Mouse (Mus musculus): ENCODE results near the gene Prap1. TPM values are rescaled to one million over a fixed set of nuclear protein-coding genes. Genes with fewer than 3 reads are reported as not detected.

Gene Prap1
- total RNA-seq, 2 experiments from 2014 or later = not detected

- peak in 1 of 2 experiments; percentile 34 for DNase-seq (ENCODE audit: low spot score in 2 of 2)
- Histone ChIP-seq H3K4me3 (no peak overlapping the region), H3K27ac (no peak overlapping the region)
- TF ChIP-seq CTCF (conservative IDR thresholded peaks at IDR 0.05) = peak; percentile 74
Observed at GRCm38 (mm10) chr7:140062307-140062706, 30.9 kb upstream of the Prap1 start.

GRCm38 (mm10) chr7:140063092-140063491 lies 30.1 kb upstream of the Prap1 start:
- DNase-seq (ENCODE audit: low spot score in 2 of 2) = peak; percentile 66 to 82
- TF ChIP-seq CTCF (conservative IDR thresholded peaks at IDR 0.05) = peak; percentile 82
- no peak overlapping the region for H3K4me3 ChIP-seq
- H3K27ac ChIP-seq = no peak overlapping the region

DNA sequence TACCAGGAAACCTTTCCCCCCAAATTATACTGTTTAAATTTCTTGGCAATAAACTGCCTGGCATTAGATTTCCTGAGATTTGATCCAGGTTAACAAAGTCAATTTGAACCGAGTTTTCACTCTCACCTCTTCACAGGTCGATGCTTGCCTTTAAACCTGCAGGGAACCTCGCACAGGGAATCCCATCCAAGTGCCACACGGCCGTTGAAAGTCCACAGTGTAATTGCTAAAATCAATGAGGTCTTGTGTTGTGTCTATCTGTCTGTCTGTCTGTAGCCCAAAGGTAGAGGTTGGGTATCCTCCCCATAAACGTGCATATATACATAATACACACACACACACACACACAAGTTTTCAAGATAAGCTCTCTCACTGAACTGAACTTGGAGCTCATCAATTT lies 25.8 kb upstream of the Prap1 start:
- Histone ChIP-seq H3K4me3 (no peak overlapping the region), H3K27ac (no peak overlapping the region)
- no peak for TF ChIP-seq CTCF (conservative IDR thresholded peaks at IDR 0.05)
- no peak for DNase-seq (ENCODE audit: low spot score in 2 of 2)

DNA sequence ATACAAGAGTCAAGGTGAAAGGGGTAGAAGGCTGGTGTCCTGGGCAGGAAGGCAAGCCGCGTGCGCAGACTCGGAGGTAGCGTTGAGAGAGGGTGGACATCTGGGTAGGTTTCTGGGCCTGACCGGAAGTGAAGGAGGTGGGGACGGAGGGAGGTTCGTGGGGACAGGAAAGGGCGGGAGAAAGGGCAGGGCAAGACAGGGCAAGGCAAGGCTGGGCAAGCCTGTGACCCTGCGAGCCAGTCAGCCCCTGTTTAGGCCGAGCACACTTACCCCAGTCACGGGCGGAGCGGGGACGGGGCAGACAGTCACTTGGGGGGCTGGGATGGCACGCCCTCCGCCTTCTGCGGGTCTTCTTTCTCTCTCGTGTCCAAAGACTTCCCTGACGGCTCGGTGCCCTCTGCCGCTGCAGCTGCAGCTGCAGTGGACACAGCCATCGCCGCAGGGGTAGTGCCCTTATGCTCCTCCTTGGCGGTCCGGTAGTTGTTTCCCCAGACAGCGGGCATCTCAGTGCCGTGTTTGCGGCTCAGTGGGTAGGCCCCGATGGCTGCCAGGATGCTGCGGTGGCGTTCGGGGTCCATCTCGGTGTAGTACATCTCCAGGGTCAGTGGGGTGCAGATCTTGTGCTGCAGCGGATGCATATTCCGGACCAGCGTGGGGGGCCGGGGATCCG lies 23.0 kb upstream of the Prap1 start:
- TF ChIP-seq CTCF (conservative IDR thresholded peaks at IDR 0.05) = no peak
- Histone ChIP-seq H3K27ac (no peak overlapping the region), H3K4me3 (no peak overlapping the region; the same call in 1 of the 2 replicates)
- no peak for DNase-seq (ENCODE audit: low spot score in 2 of 2)

DNA sequence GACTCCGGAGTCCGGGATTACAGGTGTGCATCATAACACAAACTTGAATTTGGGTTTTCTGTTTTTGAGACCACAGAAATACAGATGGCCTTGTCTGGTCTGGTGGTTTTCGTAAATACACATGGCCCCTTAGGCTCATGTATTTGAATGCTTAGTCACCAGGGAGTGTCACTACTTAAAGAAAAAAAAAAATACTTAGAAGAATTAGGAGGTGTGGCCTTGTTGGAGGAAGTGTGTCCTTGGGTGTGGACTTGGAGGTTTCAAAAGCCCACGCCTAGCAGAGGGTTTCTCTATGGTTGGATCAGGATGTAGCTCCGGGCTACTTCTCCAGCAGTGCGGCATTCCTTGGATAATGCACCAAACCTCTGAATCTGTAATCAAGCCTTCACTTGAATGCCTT lies 15.5 kb upstream of the Prap1 start:
- H3K27ac ChIP-seq = no peak overlapping the region
- no peak overlapping the region for H3K4me3 ChIP-seq
- TF ChIP-seq CTCF (conservative IDR thresholded peaks at IDR 0.05) = no peak
- no peak for DNase-seq (ENCODE audit: low spot score in 2 of 2)

DNA sequence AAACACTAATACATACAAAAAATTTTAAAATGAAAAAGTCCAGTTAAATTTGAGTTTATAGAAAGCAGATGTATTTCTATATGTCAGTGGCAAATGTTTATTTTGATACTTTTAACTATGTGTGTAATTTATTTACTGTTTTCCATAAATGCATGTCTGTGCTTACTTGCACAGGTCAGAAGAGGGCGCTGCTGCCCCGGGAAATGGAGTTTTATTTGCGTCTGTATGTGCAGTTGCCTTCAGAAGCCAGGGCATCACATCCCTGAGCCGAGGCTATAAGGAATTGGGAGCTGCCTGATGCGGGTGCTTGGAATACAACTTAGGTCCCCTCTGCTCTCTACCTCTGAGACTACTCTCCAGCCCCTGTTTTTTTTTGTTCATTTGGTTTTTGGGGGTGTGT lies 14.5 kb upstream of the Prap1 start:
- Histone ChIP-seq H3K4me3 (no peak overlapping the region; the same call in 1 of the 2 replicates), H3K27ac (peak overlapping the region; percentile 99)
- TF ChIP-seq CTCF (conservative IDR thresholded peaks at IDR 0.05) = peak; percentile 94
- DNase-seq (ENCODE audit: low spot score in 2 of 2) = peak; percentile 72 to 80

- peak; percentile 95 to 96 for DNase-seq (ENCODE audit: low spot score in 2 of 2)
- Histone ChIP-seq H3K4me3 (peak overlapping the region; percentile 54), H3K27ac (peak overlapping the region; percentile 99)
- TF ChIP-seq CTCF (conservative IDR thresholded peaks at IDR 0.05) = peak; percentile 24; the same call in 1 of the 2 replicates
Observed at GRCm38 (mm10) chr7:140080503-140081156, 12.6 kb upstream of the Prap1 start.

- Histone ChIP-seq H3K4me3 (peak overlapping the region; percentile 54), H3K27ac (peak overlapping the region; percentile 99)
- peak in 1 of 2 experiments; percentile 34 for DNase-seq (ENCODE audit: low spot score in 2 of 2)
- TF ChIP-seq CTCF (conservative IDR thresholded peaks at IDR 0.05) = no peak
Observed at GRCm38 (mm10) chr7:140081408-140082241, 11.6 kb upstream of the Prap1 start.

DNA sequence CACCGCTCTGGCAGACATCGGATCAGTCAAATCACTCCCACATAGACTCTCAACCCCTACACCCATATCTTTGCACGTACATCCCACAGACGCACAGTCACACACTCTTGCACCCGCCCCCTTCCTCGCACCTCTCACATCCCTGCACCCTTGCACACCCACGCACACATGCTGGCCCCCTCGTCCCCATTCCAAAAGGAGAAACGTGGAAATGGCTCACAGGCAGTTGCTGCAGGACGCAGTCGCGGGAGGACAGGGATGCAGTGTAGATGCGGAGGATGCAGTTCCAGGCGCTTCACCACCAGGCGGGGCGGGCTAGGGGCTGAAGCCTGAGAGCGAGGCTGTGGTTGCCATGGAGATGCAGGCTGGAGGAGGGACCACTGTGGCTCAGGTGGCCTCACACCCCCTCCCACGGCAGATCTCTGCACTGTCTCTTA lies 10.9 kb upstream of the Prap1 start, which contains the start of gene Caly:
Caly (minus strand) TSS at position 307 of the 437 bp plus-strand sequence.
- H3K4me3 ChIP-seq = peak within 1 kb of the TSS; percentile 54
- H3K27ac ChIP-seq = peak within 1 kb of the TSS; percentile 99
- DNase-seq (ENCODE audit: low spot score in 2 of 2) = peak; percentile 91 to 94
- TF ChIP-seq CTCF (conservative IDR thresholded peaks at IDR 0.05) = peak; percentile 75

DNA sequence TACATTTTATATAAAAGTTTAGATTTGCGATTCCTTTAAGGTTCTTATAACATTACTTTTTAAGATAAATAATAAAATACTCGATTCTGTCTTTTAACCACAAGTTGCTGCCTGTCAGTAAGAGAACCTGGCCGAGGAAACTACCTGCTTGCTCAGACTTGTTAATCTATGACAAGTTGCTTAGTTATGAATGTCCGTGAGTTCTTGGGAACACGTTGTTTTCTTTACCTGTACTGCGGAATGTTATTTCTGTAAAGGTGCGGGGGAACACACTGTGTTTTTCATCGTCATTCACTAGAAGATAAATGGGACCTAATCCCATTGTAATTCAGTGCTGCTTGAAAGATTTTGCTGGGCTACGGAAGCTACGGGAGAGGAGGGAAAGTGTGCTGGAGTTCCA lies 2.6 kb upstream of the Prap1 start:
- Histone ChIP-seq H3K27ac (no peak overlapping the region), H3K4me3 (no peak overlapping the region)
- no peak for TF ChIP-seq CTCF (conservative IDR thresholded peaks at IDR 0.05)
- no peak for DNase-seq (ENCODE audit: low spot score in 2 of 2)

DNA sequence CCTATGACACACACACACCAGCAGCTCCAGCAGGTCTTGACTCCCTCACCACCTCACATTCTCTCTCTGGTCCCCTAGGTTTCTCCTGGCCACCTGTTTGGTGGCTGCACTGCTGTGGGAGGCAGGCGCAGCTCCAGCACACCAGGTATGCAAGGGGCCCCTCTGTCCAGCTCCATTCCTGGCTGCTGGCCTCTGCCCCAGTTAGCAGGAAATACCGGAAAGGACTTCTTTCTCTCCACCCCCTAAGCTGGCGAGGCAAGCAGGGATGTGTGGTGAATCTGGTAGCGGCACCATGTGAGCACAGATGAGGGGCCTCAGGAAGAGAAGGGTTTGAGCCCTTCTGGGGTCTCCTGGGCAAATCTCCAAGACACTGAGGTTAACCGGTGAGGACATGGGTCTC lies 1.8 kb downstream of the Prap1 start:
- DNase-seq (ENCODE audit: low spot score in 2 of 2) = no peak
- H3K27ac ChIP-seq = no peak overlapping the region
- no peak overlapping the region for H3K4me3 ChIP-seq
- TF ChIP-seq CTCF (conservative IDR thresholded peaks at IDR 0.05) = no peak

DNA sequence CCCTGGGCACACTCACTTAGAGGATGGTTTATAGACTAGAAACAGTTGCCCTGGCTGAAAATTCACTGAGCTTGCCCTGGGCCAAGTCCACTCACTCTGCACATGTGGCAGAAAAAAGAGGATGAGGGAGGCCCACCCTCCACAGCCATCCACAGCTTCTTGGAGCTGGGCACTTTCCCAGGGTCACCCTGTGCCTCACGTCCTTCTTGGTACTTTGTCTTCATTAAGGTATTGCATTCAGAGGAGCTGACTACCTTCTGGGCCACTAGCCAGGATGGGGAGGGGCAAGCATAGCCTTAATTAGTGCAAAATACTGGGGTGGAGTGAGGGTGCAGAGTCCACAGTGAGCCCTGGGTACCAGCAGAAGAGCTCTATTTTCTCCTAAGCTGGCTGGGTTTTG lies 2.4 kb downstream of the Prap1 start:
- TF ChIP-seq CTCF (conservative IDR thresholded peaks at IDR 0.05) = no peak
- no peak overlapping the region for H3K27ac ChIP-seq
- no peak overlapping the region for H3K4me3 ChIP-seq
- no peak for DNase-seq (ENCODE audit: low spot score in 2 of 2)

GRCm38 (mm10) chr7:140096055-140096454 lies 2.9 kb downstream of the Prap1 start:
- no peak for TF ChIP-seq CTCF (conservative IDR thresholded peaks at IDR 0.05)
- Histone ChIP-seq H3K4me3 (no peak overlapping the region), H3K27ac (no peak overlapping the region)
- no peak for DNase-seq (ENCODE audit: low spot score in 2 of 2)
